Mouse (Mus musculus): ENCODE data around the gene Krt25. TPM values are rescaled to one million over a fixed set of nuclear protein-coding genes. Genes with fewer than 3 reads are reported as not detected.

Krt25 gene
- polyA plus RNA-seq, 1 experiment from 2014 or later = 0.75 TPM

GRCm38 (mm10) chr11:99284833-99285312 lies 37.9 kb downstream of the Krt25 start, which contains the start of gene Krt24:
Gene Krt24 (minus strand): TSS chr11:99285262.
- no peak within 1 kb of the TSS for H3K9ac ChIP-seq
- H3K4me3 ChIP-seq (replicated peaks; ENCODE audit: low read length) = no peak within 1 kb of the TSS
- no peak within 1 kb of the TSS for H3K27ac ChIP-seq
- H3K9me3 ChIP-seq (ENCODE audit: control insufficient read depth, low read length) = no peaks in the 10 kb centered on the region
- WGBS = 49% methylated on average over 11 of the region's 11 CpGs
- H3K36me3 ChIP-seq (replicated peaks; ENCODE audit: control insufficient read depth, insufficient read depth) = no peaks in the 10 kb centered on the region
- 0 out of 2 replicates have a peak, but pooled peaks cover 7% of the 10 kb centered on the region for H3K4me1 ChIP-seq (replicated peaks; ENCODE audit: control insufficient read depth, insufficient read depth, low read length)
- no peak for ATAC-seq (ENCODE audit: low FRiP score)
- H3K4me2 ChIP-seq (replicated peaks) = no peak within 1 kb of the TSS
- no peaks in the 10 kb centered on the region for H3K27me3 ChIP-seq (ENCODE audit: control insufficient read depth, insufficient read depth, low read length)
- DNase-seq (ENCODE audit: low spot score) = no peak

DNA sequence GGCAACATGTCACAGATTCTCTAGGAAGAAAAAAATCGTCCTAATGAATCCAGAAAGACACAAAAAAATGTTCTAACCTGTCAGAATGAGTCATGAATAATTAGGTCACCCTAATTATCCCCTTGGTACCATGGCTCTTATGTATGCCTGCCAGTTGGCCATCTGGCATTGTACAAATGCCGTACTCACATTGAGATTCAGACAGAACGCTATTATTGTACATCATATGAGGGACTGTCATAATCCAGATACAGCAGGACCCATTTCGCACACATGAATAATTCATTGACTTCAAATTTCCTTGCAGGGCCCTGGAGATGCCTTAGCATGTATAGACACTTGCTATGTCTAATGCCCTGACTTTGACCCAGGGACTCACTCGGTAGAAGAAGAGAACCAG lies 38.7 kb downstream of the Krt25 start:
- no peak for ATAC-seq (ENCODE audit: low FRiP score)
- peak; percentile 48 for DNase-seq (ENCODE audit: low spot score)
- Histone ChIP-seq H3K9ac (no peak overlapping the region), H3K4me1 (replicated peaks; ENCODE audit: control insufficient read depth, insufficient read depth, low read length) (0 out of 2 replicates have a peak, but pooled peaks cover 7% of the 10 kb centered on the region), H3K36me3 (replicated peaks; ENCODE audit: control insufficient read depth, insufficient read depth) (no peaks in the 10 kb centered on the region), H3K27me3 (ENCODE audit: control insufficient read depth, insufficient read depth, low read length) (no peaks in the 10 kb centered on the region), H3K27ac (no peak overlapping the region), H3K9me3 (ENCODE audit: control insufficient read depth, low read length) (no peaks in the 10 kb centered on the region), H3K4me3 (replicated peaks; ENCODE audit: low read length) (no peak overlapping the region), H3K4me2 (replicated peaks) (no peak overlapping the region)
- WGBS = 50% methylated on average over 5 of the region's 5 CpGs

DNA sequence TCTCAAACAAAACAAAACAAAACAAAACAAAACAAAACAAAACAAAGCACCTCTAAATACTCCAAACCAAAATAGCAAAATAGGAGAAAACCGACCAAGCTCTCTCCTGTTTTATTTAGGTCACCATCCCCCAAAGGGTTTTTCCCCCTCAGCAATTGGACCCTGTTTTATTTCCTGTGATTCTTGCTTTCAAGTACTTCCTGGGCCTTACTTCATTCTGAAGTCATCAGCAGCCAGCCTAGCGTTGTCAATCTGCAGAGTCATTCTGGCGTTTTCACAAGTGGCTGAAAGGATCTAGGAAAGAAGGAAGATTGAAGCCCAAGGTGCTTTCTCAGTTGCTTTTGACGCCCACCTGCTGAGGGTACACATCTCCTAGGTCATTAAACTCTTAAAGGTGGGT lies 39.4 kb downstream of the Krt25 start:
- WGBS = 53% methylated on average over 4 of the region's 4 CpGs
- Histone ChIP-seq H3K4me2 (replicated peaks) (no peak overlapping the region), H3K27ac (no peak overlapping the region), H3K36me3 (replicated peaks; ENCODE audit: control insufficient read depth, insufficient read depth) (no peaks in the 10 kb centered on the region), H3K9me3 (ENCODE audit: control insufficient read depth, low read length) (no peaks in the 10 kb centered on the region), H3K4me3 (replicated peaks; ENCODE audit: low read length) (no peak overlapping the region), H3K4me1 (replicated peaks; ENCODE audit: control insufficient read depth, insufficient read depth, low read length) (0 out of 2 replicates have a peak, but pooled peaks cover 7% of the 10 kb centered on the region), H3K27me3 (ENCODE audit: control insufficient read depth, insufficient read depth, low read length) (no peaks in the 10 kb centered on the region), H3K9ac (no peak overlapping the region)
- ATAC-seq (ENCODE audit: low FRiP score) = no peak
- no peak for DNase-seq (ENCODE audit: low spot score)

DNA sequence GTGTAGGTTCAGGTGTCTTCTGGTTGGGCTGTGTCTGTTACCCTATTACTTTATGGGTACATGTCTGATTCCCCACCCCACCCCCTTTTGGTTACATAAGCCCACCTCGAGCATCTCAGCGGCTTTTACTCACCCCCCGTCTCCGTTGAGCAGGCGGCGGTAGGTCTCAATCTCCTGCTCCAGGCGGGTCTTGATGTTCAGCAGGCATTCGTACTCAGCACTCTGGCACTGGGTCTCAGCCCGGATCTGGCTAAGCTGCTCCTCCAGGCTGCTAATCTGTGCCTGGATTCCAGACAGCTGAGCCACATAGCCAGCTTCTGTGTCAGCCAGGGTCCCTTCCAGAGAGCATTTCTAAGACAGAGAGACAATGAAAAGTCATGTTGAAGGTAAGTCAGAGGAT lies 41.6 kb downstream of the Krt25 start:
- H3K27ac ChIP-seq = no peak overlapping the region
- no peak overlapping the region for H3K4me2 ChIP-seq (replicated peaks)
- H3K9me3 ChIP-seq (ENCODE audit: control insufficient read depth, low read length) = no peaks in the 10 kb centered on the region
- 0 out of 2 replicates have a peak, but pooled peaks cover 7% of the 10 kb centered on the region for H3K4me1 ChIP-seq (replicated peaks; ENCODE audit: control insufficient read depth, insufficient read depth, low read length)
- no peak for DNase-seq (ENCODE audit: low spot score)
- no peak overlapping the region for H3K4me3 ChIP-seq (replicated peaks; ENCODE audit: low read length)
- no peaks in the 10 kb centered on the region for H3K27me3 ChIP-seq (ENCODE audit: control insufficient read depth, insufficient read depth, low read length)
- ATAC-seq (ENCODE audit: low FRiP score) = no peak
- no peaks in the 10 kb centered on the region for H3K36me3 ChIP-seq (replicated peaks; ENCODE audit: control insufficient read depth, insufficient read depth)
- WGBS = 82% methylated on average over 9 of the region's 9 CpGs
- H3K9ac ChIP-seq = no peak overlapping the region

DNA sequence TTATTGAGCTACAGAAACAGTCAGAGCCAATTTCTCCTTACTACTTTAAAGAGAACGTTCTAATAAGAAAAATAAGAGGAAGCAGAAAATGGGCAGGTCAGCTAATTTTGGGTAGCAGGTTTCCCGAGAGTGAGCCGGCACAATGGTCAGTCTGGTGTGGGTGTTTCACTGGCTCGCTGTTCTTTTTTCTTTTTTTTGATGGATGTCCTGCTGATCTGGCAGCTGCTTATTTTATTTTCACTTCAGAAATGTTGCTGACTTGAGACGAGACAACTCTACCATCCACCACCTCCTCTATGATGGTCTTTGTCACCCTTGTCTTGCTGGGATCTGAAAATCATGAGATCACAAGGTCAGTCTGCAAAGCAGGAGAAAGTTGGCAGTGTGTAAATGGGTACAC lies 42.8 kb downstream of the Krt25 start:
- H3K9ac ChIP-seq = no peak overlapping the region
- no peak for ATAC-seq (ENCODE audit: low FRiP score)
- DNase-seq (ENCODE audit: low spot score) = no peak
- no peak overlapping the region for H3K27ac ChIP-seq
- H3K9me3 ChIP-seq (ENCODE audit: control insufficient read depth, low read length) = no peaks in the 10 kb centered on the region
- H3K27me3 ChIP-seq (ENCODE audit: control insufficient read depth, insufficient read depth, low read length) = no peaks in the 10 kb centered on the region
- 0 out of 2 replicates have a peak, but pooled peaks cover 7% of the 10 kb centered on the region for H3K4me1 ChIP-seq (replicated peaks; ENCODE audit: control insufficient read depth, insufficient read depth, low read length)
- H3K36me3 ChIP-seq (replicated peaks; ENCODE audit: control insufficient read depth, insufficient read depth) = no peaks in the 10 kb centered on the region
- 64% methylated on average over 5 of the region's 5 CpGs for WGBS
- no peak overlapping the region for H3K4me2 ChIP-seq (replicated peaks)
- H3K4me3 ChIP-seq (replicated peaks; ENCODE audit: low read length) = no peak overlapping the region

GRCm38 (mm10) chr11:99276786-99277185 lies 46.0 kb downstream of the Krt25 start:
- WGBS = 75% methylated on average over 7 of the region's 7 CpGs
- Histone ChIP-seq H3K9ac (no peak overlapping the region), H3K4me1 (replicated peaks; ENCODE audit: control insufficient read depth, insufficient read depth, low read length) (no peaks in the 10 kb centered on the region)

GRCm38 (mm10) chr11:99275624-99276023 lies 47.1 kb downstream of the Krt25 start:
- no peaks in the 10 kb centered on the region for H3K27me3 ChIP-seq (ENCODE audit: control insufficient read depth, insufficient read depth, low read length)
- no peak overlapping the region for H3K27ac ChIP-seq
- H3K9me3 ChIP-seq (ENCODE audit: control insufficient read depth, low read length) = no peaks in the 10 kb centered on the region
- no peak overlapping the region for H3K4me2 ChIP-seq (replicated peaks)
- DNase-seq (ENCODE audit: low spot score) (no peak), ATAC-seq (ENCODE audit: low FRiP score) (no peak)
- no peaks in the 10 kb centered on the region for H3K36me3 ChIP-seq (replicated peaks; ENCODE audit: control insufficient read depth, insufficient read depth)
- H3K4me3 ChIP-seq (replicated peaks; ENCODE audit: low read length) = no peak overlapping the region
- no peaks in the 10 kb centered on the region for H3K4me1 ChIP-seq (replicated peaks; ENCODE audit: control insufficient read depth, insufficient read depth, low read length)
- no peak overlapping the region for H3K9ac ChIP-seq
- WGBS = 81% methylated on average over 6 of the region's 6 CpGs

More at GRCm38 (mm10) chr11:99276786-99277185, 46.0 kb downstream of the Krt25 start:
- Histone ChIP-seq H3K4me2 (replicated peaks) (no peak overlapping the region), H3K36me3 (replicated peaks; ENCODE audit: control insufficient read depth, insufficient read depth) (no peaks in the 10 kb centered on the region), H3K4me3 (replicated peaks; ENCODE audit: low read length) (no peak overlapping the region), H3K27me3 (ENCODE audit: control insufficient read depth, insufficient read depth, low read length) (no peaks in the 10 kb centered on the region), H3K9me3 (ENCODE audit: control insufficient read depth, low read length) (no peaks in the 10 kb centered on the region), H3K27ac (no peak overlapping the region)
- DNase-seq (ENCODE audit: low spot score) = no peak
- ATAC-seq (ENCODE audit: low FRiP score) = no peak

- Histone ChIP-seq H3K27ac (no peak overlapping the region), H3K9ac (no peak overlapping the region), H3K4me3 (replicated peaks; ENCODE audit: low read length) (no peak overlapping the region), H3K36me3 (replicated peaks; ENCODE audit: control insufficient read depth, insufficient read depth) (no peaks in the 10 kb centered on the region), H3K4me1 (replicated peaks; ENCODE audit: control insufficient read depth, insufficient read depth, low read length) (no peaks in the 10 kb centered on the region), H3K4me2 (replicated peaks) (no peak overlapping the region), H3K27me3 (ENCODE audit: control insufficient read depth, insufficient read depth, low read length) (no peaks in the 10 kb centered on the region), H3K9me3 (ENCODE audit: control insufficient read depth, low read length) (no peaks in the 10 kb centered on the region)
- ATAC-seq (ENCODE audit: low FRiP score) (no peak), DNase-seq (ENCODE audit: low spot score) (no peak)
- 96% methylated on average over 4 of the region's 4 CpGs for WGBS
Measured at GRCm38 (mm10) chr11:99272721-99273120, 50.0 kb downstream of the Krt25 start.

DNA sequence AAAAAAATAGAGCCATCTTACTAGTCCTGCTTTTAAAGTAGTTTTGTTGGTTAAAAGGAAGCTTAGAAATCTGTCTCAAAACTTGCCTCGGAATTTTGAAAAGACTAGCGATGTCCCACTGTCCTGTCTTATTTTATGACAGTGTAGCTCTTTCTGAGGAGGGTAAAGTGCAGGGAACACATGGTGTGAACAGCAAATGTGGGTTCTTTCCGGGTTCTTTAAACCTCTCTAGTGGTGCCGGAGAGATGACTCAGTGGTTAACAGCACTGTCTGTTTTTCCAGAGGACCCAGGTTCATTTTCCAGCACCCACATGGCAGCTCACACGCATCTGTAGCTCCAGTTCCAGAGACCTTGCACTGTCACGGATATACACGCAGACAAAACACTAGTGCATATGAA lies 53.6 kb downstream of the Krt25 start:
- Histone ChIP-seq H3K27me3 (ENCODE audit: control insufficient read depth, insufficient read depth, low read length) (no peaks in the 10 kb centered on the region), H3K4me3 (replicated peaks; ENCODE audit: low read length) (no peak overlapping the region), H3K4me1 (replicated peaks; ENCODE audit: control insufficient read depth, insufficient read depth, low read length) (no peaks in the 10 kb centered on the region), H3K9me3 (ENCODE audit: control insufficient read depth, low read length) (no peaks in the 10 kb centered on the region), H3K9ac (no peak overlapping the region), H3K27ac (no peak overlapping the region), H3K4me2 (replicated peaks) (no peak overlapping the region), H3K36me3 (replicated peaks; ENCODE audit: control insufficient read depth, insufficient read depth) (no peaks in the 10 kb centered on the region)
- DNase-seq (ENCODE audit: low spot score) = no peak
- 76% methylated on average over 7 of the region's 7 CpGs for WGBS
- no peak for ATAC-seq (ENCODE audit: low FRiP score)

- 15% methylated on average over 9 of the region's 9 CpGs for WGBS
- ATAC-seq (ENCODE audit: low FRiP score) (no peak), DNase-seq (ENCODE audit: low spot score) (no peak)
- no peaks in the 10 kb centered on the region for H3K4me1 ChIP-seq (replicated peaks; ENCODE audit: control insufficient read depth, insufficient read depth, low read length)
- no peaks in the 10 kb centered on the region for H3K27me3 ChIP-seq (ENCODE audit: control insufficient read depth, insufficient read depth, low read length)
- no peaks in the 10 kb centered on the region for H3K36me3 ChIP-seq (replicated peaks; ENCODE audit: control insufficient read depth, insufficient read depth)
- no peak overlapping the region for H3K9ac ChIP-seq
- no peak overlapping the region for H3K27ac ChIP-seq
- no peak overlapping the region for H3K4me2 ChIP-seq (replicated peaks)
- no peak overlapping the region for H3K4me3 ChIP-seq (replicated peaks; ENCODE audit: low read length)
- no peaks in the 10 kb centered on the region for H3K9me3 ChIP-seq (ENCODE audit: control insufficient read depth, low read length)
Measured at GRCm38 (mm10) chr11:99265796-99266195, 57.0 kb downstream of the Krt25 start.

Data from hindbrain, embryonic 14.5 days (tissue).